Mouse (Mus musculus) right cerebral cortex, adult 18-20 months (tissue): ENCODE data around the gene Ntsr2.
A peak's percentile ranks its signal among the peaks of the same experiment; 100 is the strongest.
"Not testable (repeated sequence)": the region's sequence is repeated elsewhere in the genome, so short reads cannot be mapped to it uniquely, and the experiment has no call there.

ENCODE experiments used
- DNase-seq: peaks from one replicate; pipeline ENCODE4 v3.0.0; 2022; ENCODE audit warnings: mixed read lengths

Ntsr2 gene

GRCm38 (mm10) chr12:16649819-16650218 lies 3.4 kb upstream of the Ntsr2 start:
- no peak for DNase-seq

DNA sequence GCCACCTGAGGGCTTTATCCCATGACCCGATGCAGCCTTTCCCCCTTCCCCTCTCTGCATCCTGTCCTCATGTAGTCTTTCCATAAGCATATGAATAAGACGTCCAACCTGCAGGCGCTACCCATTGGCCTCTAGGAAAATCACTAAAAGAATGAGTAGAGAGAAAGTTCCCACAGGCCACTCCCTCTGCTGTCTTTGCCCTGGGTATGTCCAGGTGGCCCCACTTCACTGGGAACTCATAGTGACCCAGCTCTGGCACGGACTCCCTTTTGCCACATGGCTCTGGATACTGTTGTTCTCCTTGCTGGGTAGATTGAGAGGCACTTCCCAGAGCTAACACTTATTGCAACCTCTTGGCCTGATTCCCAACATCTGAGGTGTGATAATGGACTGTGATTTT lies 2.4 kb downstream of the Ntsr2 start:
- no peak for DNase-seq

DNA sequence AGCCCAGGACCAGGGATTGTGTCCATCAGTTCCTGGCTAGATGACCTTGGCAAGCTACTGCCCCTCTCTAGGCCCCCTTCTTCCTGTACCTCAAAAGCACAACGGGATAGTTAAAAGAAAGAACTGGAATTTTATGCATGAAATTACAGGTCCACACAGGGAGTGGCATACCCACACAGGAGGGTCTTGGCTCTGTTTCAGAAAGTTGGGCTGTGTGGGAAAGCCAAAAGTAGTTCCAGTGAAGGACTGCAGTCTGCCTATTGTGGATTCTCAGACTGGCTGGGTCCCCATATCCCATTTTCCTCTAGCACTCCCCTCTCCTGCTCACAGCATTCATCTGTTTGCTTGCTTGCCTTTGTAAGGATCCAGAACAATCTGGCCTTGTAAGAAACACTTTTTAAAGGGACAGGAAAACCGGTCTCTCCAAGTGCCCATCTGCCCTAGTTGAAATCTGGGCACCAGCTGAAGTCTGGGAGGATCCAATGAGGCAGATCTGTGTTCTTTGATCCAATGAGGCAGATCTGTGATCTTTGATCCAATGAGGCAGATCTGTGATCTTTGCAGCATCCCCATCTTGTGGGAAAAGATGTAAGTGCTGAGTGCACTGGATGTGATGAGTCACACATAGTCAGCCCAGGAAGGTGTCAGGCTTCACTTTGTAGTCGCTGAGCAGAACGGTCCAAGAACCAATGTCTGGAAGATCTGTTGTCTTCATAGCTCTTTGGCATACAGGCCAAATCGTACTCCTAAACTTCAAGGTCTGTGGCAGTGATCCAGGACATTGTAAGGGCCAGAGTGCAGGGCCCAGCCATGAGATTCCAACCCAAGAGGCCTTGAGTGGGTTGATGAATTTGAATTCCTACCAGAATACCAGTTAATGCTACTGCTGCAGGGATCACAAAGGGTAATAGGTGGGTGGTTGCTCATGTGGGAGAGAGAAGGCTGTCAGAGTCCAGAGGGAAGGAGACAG lies 4.0 kb downstream of the Ntsr2 start:
- DNase-seq: peak; percentile 34

DNA sequence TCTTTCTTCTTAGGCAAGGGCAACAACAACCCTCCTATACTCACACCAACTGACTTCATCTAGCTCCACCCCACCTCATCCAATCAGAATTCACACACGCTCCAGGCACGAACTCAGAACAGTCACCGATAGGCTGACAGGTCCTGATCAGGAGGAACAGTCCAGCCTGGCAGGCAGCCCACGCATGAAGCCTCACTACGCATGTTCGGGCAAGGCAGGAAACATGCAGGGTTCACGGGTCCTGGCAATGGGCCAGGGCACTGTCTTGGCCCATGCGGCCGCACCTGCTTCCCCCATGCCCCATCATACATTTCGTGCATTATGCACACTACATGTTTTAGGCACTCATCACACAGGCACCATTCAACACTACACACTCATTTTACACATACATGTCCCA lies 8.3 kb downstream of the Ntsr2 start:
- DNase-seq: no peak

GRCm38 (mm10) chr12:16661936-16662335 lies 8.8 kb downstream of the Ntsr2 start:
- no peak for DNase-seq

DNA sequence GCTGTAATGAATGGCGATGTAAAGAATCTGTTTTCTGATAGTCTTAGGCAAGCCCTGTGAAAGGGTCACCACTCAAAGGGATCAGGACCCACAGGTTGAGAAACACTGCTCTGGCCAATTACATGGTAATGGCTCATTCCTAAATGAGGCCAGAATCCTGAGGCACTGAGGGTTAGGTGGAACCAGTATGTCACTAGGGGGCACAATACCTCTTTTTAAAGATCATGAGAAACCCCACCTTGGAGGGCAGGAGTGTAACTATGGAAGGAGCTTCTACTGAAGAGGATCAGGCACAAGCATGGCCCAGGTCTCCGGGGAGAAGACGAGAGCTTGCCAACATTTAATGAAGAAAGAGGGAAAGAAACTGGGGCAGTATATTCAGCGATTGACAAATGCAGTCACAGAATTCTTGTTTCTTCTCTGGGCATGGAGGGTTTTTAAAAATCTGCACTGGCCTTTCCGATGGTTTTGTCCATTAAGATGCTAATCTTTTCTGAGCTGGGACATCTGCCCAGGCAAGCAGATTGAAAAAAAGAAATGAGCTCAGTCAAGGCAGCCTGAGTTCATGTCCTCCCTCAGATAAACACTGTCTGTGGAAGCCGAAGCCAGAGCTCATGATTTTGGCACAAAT lies 9.9 kb downstream of the Ntsr2 start:
- DNase-seq: peak; percentile 49

- DNase-seq: no peak
Measured at GRCm38 (mm10) chr12:16665022-16665421, 11.8 kb downstream of the Ntsr2 start.

- DNase-seq: no peak
Measured at GRCm38 (mm10) chr12:16669176-16669575, 16.0 kb downstream of the Ntsr2 start.

DNA sequence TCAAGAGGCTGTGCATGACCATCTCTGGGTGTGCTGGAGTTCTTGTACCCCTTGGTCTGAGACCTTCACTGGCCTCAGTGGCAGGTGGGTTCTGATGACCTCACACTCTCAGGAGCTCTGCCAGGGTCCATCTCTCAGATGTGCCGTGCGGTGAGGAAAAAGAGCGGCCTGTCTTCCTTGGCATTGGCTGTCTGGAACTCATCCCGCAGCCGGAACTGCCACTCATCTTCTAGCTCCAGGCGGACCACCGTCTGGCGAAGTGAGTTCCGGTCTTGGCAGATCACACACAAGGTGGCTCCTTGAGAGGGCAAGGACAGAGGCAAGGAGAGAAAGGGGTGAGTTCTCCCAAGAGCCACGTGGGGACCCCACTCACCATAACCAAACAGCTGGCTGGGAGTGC lies 19.1 kb downstream of the Ntsr2 start:
- no peak for DNase-seq

GRCm38 (mm10) chr12:16690631-16691030 lies 37.4 kb downstream of the Ntsr2 start:
- no peak for DNase-seq

DNA sequence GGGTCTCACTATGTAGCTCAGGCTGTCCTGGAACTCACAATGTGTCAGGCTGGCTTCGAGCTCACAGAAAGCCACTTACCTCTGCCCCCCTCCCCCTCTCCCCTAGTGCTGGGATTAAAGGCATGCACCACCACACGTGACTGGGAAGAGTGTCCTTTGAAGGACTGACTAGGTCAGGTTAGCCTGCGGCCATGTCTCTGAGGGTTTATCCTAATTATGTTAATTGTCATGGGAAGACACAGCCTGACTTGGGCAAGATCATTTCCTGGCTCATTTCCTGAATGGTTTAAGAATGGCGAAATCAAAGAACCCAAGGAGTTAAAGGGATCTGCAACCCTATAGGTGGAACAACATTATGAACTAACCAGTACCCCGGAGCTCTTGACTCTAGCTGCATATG lies 41.6 kb downstream of the Ntsr2 start:
- DNase-seq: no peak

GRCm38 (mm10) chr12:16695252-16695651 lies 42.1 kb downstream of the Ntsr2 start:
- not testable (repeated sequence) for DNase-seq

DNA sequence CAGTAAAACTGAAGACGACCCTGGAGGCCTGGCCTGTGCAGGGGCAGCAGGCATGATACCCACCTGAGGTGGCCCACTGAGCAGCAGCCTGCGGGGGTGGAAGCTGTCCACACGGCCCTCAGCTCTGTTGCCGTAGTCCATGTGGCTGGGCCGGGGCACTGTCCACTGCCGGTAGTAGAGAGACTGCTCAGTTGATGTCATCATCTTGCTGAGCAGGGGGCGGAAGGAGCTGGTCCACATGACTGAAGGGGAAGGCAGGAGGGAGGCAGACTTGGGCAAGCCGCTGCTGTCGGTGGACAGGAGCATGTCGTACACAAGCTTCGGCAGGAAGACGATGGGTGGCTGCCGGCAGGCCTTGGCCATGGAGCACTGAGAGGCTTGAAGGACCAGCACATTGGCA lies 43.0 kb downstream of the Ntsr2 start:
- DNase-seq: no peak

- DNase-seq: no peak
Measured at GRCm38 (mm10) chr12:16698691-16699090, 45.5 kb downstream of the Ntsr2 start.
